Mouse (Mus musculus) intestine, postnatal 0 days (tissue): ENCODE measurements around the gene Zdhhc11. TPM values are rescaled to one million over a fixed set of nuclear protein-coding genes. Genes with fewer than 3 reads are reported as not detected.

Source experiments
- ATAC-seq: fragments of 200-750 bp; cut with Nextera tagmentation; 2 replicates; pipeline ENCODE4 v1.8.0; 2017; ENCODE audit warnings: mild to moderate bottlenecking, moderate TSS enrichment, moderate library complexity
- H3K27ac ChIP-seq: fragments of 300-500 bp; sonication (generic); 2 replicates; pipeline ENCODE4 v1.5.1; 2014; ENCODE audit warnings: mild to moderate bottlenecking, low read depth, low read length, moderate library complexity
- H3K27me3 ChIP-seq: fragments of 300-500 bp; sonication (generic); replicated peaks from 2 replicates; pipeline ENCODE4 v1.6.1; 2014; ENCODE audit warnings: low read length, mixed read lengths; ENCODE audit not compliant: control insufficient read depth, insufficient read depth
- H3K36me3 ChIP-seq: fragments of 300-500 bp; sonication (generic); 2 replicates; pipeline ENCODE4 v1.6.1; 2014; ENCODE audit warnings: mild to moderate bottlenecking, moderate library complexity; ENCODE audit not compliant: control insufficient read depth, insufficient read depth
- H3K4me1 ChIP-seq: fragments of 300-500 bp; sonication (generic); replicated peaks from 2 replicates; pipeline ENCODE4 v1.6.1; 2014; ENCODE audit warnings: antibody characterized with exemption, low read length, mixed read lengths; ENCODE audit not compliant: control insufficient read depth, insufficient read depth
- H3K4me2 ChIP-seq: fragments of 300-500 bp; sonication (generic); replicated peaks from 2 replicates; pipeline ENCODE4 v1.6.1; 2014; ENCODE audit warnings: low read depth, mild to moderate bottlenecking, moderate library complexity
- H3K4me3 ChIP-seq: fragments of 300-500 bp; sonication (generic); 2 replicates; pipeline ENCODE4 v1.5.1; 2014; ENCODE audit warnings: low read depth, low read length
- H3K9ac ChIP-seq: fragments of 300-500 bp; sonication (generic); 2 replicates; pipeline ENCODE4 v1.6.1; 2014; ENCODE audit warnings: mild to moderate bottlenecking, low read depth, low read length
- H3K9me3 ChIP-seq: fragments of 300-500 bp; sonication (generic); 2 replicates; pipeline ENCODE4 v1.6.1; 2016; ENCODE audit warnings: mixed run types; ENCODE audit not compliant: control insufficient read depth
- CTCF ChIP-seq: sonication (generic); IDR thresholded peaks from 2 replicates; pipeline ENCODE4 v1.5.1; 2016; ENCODE audit warnings: low read depth, mild to moderate bottlenecking, control low read depth, antibody characterized with exemption, moderate library complexity
- WGBS: fragments of 180-500 bp; shearing (Covaris S2); extraction: QIAGEN DNeasy Blood & Tissue Kit; methylation state at CpG from one replicate; pipeline ENCODE4 v1.1.7; 2014; 5-methylcytosine and 5-hydroxymethylcytosine counted together
- polyA plus RNA-seq: library from polyadenylated mRNA; unstranded; fragments of >200 nt; fragmentation: Nextera tagmentation; extraction: Ambion mirVana; gene quantifications from 2 replicates; pipeline ENCODE4 v1.2.1, GENCODE M21; 2015

The Zdhhc11 gene
- polyA plus RNA-seq, 1 experiment from 2014 or later: not detected

DNA sequence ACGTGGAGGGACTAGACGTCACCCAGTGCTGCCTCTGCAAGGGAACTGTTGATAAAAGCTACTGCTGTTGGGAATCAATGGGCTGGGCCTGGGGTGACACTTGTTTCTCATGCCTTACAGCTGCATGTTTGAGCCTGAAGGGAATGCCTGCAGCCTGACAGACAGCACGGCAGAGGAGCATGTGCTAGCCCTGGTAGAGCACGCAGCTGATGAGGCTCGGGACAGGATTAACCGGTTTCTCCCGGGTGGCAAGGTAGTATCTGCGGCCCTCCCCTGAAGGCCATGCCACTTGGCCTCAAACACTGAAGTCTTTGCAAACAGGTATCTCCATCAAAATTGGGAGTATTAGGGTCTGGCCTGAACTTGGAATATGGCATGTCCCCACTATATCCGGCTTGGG is 19.0 kb upstream of the Zdhhc11 start:
- H3K4me3 ChIP-seq: no peak overlapping the region
- no peaks in the 10 kb centered on the region for H3K4me1 ChIP-seq
- no peak for ATAC-seq
- H3K27ac ChIP-seq: no peak overlapping the region
- TF ChIP-seq CTCF: no peak
- H3K36me3 ChIP-seq: peaks cover 86% of the 10 kb centered on the region
- H3K9ac ChIP-seq: no peak overlapping the region
- WGBS: 84% methylated on average over 9 of the region's 9 CpGs
- H3K4me2 ChIP-seq: no peak overlapping the region
- no peaks in the 10 kb centered on the region for H3K27me3 ChIP-seq
- no peaks in the 10 kb centered on the region for H3K9me3 ChIP-seq

DNA sequence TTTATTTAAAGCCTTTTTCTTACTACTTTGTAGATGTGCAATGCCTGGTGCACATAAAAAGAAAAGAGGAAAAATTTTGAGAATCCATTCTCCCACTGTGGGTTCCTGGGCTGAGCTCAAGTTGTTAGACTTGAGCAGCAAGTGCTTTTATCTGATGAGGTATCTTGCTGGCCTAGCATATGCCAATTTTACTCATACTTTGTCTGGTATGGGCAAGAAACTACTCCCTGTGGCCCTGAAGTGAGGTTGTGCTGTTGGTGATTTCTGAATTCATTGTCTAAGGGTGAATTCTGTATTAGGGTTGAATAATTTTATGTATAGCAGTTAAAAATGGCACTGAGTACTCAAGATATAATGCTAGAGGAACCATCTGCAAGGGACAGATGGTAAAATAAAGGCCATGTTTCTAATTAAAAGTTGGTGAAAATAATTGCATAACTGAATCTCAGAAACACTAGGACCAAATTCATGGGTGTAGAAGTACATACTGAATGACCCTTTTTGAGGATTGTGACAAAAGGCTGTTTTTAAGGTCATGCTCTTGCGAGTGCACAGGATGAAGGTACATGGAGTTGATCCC is 10.0 kb upstream of the Zdhhc11 start:
- no peaks in the 10 kb centered on the region for H3K27me3 ChIP-seq
- H3K9ac ChIP-seq: no peak overlapping the region
- no peaks in the 10 kb centered on the region for H3K4me1 ChIP-seq
- WGBS: 92% methylated on average over 1 of the region's 1 CpGs
- TF ChIP-seq CTCF: no peak
- H3K9me3 ChIP-seq: no peaks in the 10 kb centered on the region
- H3K4me3 ChIP-seq: no peak overlapping the region
- H3K36me3 ChIP-seq: peaks cover 82% of the 10 kb centered on the region
- H3K27ac ChIP-seq: no peak overlapping the region
- no peak for ATAC-seq
- H3K4me2 ChIP-seq: no peak overlapping the region

DNA sequence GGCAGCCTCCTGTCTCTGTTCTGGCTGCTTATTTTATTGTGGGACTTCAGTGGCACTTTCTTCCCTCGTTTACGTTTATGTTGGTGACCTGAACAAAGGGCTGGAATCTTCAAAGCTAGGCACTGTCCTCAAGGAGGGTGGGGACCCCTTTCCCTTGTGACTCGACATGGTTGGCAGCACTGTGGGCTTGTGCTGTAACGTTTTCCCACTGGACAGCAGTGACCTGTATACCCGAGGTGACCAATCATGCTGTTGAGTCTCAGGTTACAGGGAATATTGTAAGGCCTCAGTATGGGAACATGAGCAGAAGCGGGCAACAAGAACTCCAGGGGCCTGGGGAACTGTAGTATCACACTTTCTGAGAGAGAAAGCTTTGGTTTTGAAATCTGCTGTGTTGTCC is 9.0 kb upstream of the Zdhhc11 start:
- 74% methylated on average over 6 of the region's 6 CpGs for WGBS
- H3K9ac ChIP-seq: no peak overlapping the region

DNA sequence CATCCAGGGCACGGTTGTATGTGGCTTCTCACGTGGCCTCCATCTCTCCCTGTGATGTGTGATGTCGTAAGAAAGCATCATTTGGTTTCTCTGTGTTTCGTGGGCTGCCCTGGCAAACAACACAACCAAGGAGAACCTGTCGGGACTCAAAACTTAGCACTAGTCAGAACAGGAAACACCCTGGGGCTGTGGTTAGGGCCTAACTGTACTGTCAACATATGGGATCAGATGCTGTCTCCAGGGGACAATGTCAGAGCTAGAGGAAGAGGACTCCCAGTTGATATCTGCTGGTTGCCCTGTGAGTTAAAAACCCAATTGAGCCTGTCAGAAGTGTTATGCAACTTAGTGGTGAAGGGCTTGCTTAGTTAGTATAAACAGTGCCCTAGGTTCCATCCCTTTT is 8.1 kb upstream of the Zdhhc11 start:
- Histone ChIP-seq H3K4me1 (no peaks in the 10 kb centered on the region), H3K9me3 (no peaks in the 10 kb centered on the region), H3K4me2 (no peak overlapping the region), H3K4me3 (no peak overlapping the region), H3K36me3 (peaks cover 82% of the 10 kb centered on the region), H3K27me3 (no peaks in the 10 kb centered on the region), H3K9ac (no peak overlapping the region), H3K27ac (no peak overlapping the region)
- WGBS: 88% methylated on average over 5 of the region's 5 CpGs
- ATAC-seq: no peak
- no peak for TF ChIP-seq CTCF

More for the DNA sequence above, 9.0 kb upstream of the Zdhhc11 start:
- Histone ChIP-seq H3K36me3 (peaks cover 82% of the 10 kb centered on the region), H3K4me3 (no peak overlapping the region), H3K4me2 (no peak overlapping the region), H3K4me1 (no peaks in the 10 kb centered on the region), H3K27ac (no peak overlapping the region), H3K27me3 (no peaks in the 10 kb centered on the region), H3K9me3 (no peaks in the 10 kb centered on the region)
- TF ChIP-seq CTCF: no peak
- no peak for ATAC-seq

DNA sequence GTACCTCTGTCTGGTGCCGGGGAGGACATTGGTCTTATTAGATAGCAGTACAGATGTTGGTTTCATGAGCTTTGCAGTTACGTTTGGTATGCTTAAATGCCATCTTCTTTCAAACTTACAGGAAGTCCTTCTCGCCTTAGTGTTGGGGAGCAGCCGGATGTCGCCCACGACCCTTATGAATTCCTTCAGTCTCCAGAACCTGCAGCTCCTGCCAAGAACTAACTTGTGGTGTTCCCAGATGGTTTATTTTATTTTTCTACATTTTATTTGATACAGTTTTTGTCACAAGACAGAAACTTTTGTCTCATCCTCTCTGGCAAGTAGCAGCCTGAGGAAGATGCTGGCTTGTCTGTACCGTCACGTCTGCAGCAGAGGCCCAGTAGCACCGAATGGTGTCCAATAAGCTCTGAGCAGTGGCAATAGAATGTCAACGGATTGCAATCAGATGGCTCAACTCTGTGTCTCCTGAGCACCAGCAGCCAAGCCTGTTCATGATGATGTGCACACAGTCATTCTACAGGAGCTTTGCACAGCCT is 3.5 kb upstream of the Zdhhc11 start:
- Histone ChIP-seq H3K27me3 (no peaks in the 10 kb centered on the region), H3K4me3 (no peak overlapping the region), H3K4me2 (no peak overlapping the region), H3K36me3 (peaks cover 56% of the 10 kb centered on the region), H3K4me1 (no peaks in the 10 kb centered on the region), H3K27ac (no peak overlapping the region), H3K9ac (no peak overlapping the region), H3K9me3 (no peaks in the 10 kb centered on the region)
- WGBS: 86% methylated on average over 10 of the region's 10 CpGs
- ATAC-seq: no peak
- TF ChIP-seq CTCF: no peak

DNA sequence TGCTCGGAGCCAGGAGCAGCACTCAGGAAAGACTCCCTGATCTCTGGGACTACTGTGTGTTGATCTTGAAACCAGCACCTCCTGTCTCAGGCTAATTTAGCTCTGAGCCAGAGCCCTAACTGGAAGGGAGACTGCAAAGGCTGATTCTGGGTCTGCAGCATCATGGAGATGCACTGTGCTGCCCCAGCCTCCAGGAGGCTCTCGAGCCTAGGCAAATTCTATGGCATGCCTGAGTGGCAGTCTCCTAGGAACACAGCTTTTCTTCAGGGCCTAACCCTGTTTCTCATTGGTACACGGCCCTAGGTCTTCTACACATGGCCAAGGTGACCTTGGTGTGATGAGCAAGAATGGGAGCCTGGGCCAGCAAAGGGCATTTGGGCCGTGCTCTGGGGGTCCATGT is 2.5 kb upstream of the Zdhhc11 start:
- WGBS: 88% methylated on average over 4 of the region's 4 CpGs
- no peak overlapping the region for H3K27ac ChIP-seq
- TF ChIP-seq CTCF: peak; percentile 56

More for the DNA sequence above, 2.5 kb upstream of the Zdhhc11 start:
- H3K36me3 ChIP-seq: peaks cover 47% of the 10 kb centered on the region
- no peak for ATAC-seq
- H3K4me3 ChIP-seq: no peak overlapping the region
- no peak overlapping the region for H3K4me2 ChIP-seq
- H3K4me1 ChIP-seq: no peaks in the 10 kb centered on the region
- no peaks in the 10 kb centered on the region for H3K27me3 ChIP-seq
- H3K9me3 ChIP-seq: no peaks in the 10 kb centered on the region
- no peak overlapping the region for H3K9ac ChIP-seq
